Mouse (Mus musculus): ENCODE results near the gene Ucp3.
A peak's percentile ranks its signal among the peaks of the same experiment; 100 is the strongest.

Ucp3 gene

DNA sequence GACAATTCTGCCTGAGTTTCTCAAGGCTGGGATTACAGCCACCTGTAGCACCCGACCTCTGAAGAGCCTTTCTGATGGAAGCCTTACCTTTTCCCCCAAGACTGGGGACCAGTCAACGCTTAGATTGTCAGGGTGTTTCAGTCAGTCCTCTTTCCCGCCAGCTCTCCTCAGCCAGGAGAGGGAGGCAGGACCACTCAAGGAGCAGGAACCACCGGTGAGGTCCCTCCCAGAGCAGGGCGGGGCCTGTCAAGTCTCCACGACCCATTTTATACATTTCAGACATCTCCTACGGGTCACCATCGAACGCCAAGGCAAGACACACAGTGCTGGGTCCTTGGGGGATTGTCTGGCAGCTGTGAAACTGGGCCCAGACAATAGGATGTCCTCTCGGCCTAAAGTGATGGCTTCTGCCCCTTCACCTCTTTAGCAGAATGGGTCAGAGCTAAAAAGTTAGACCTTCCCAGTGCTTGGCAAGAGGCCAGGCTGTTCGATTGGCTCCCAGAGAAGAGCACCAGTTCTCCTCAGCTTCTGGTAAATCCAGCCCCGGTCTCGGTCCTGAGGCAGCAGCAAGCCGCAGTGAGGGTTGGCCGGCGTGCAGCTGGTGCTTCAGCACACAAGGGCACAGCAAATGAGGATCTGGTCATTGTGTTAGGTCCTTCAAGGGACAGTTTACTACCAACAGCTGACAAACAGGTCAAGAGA is 27.6 kb downstream of the Ucp3 start:
- DNase-seq (ENCODE audit: low read depth, low spot score), result no peak

DNA sequence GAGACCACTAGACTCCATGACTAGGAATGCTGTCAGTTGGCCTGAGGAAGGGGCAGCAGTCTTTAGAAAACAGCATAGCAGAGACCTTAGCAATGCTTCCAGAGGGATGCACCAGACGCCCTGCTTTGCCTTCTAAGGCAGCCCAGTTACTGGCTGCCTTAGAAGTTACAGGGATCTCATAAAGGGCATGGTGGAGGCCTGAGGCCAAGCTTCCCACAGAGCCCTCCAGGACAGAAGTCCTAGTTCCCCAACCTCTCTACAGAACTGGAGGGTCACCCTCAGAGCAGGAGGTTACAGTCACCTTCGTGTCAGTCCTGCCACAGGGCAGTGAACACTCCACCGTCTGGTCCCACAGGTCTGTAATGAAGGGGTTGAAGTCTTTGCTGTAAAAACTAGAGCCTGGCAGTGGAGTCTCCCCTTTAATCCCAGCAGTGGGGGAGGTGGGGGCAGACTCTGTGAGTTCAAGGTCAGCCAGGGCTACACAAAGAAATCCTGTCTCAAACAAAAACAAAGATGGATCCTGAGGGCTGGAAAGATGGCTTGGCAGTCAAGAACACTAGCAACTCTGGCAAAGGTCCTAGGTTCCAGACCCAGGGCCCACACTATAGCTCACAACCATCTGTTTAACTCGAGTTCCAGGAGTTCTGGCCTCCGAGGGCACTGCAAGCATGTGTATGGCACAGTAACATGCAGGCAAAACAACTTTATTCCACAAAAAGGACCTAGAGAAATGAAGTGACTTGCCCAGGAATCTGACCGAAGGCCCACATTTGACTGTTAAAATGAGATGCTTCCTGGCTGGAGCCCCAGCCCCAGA is 28.4 kb downstream of the Ucp3 start:
- no peak for DNase-seq (ENCODE audit: low read depth, low spot score)

DNA sequence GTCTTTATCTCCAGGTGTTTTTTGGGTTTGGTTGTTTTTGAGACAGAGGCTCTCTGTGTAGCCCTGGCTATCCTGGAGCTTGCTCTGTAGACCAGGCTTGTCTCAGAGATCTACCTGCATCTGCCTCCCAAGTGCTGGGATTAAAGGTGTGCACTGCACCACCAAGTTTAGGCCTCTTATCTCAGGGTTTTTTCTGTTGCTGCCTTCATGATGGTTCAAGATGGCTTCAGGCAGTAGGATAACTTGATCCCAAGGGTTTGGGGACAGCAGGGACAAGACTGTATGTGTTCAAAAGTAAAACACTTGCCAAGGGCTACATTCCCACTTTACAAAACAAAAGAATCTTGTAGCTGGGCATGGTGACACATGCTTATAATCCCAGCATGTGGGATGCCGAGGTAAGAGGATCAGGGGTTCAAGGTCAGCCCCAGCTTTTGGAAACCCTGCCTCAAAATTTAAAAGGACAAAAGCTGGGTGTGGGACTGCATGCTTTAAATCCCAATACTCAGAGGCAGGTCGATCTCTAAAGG is 29.1 kb downstream of the Ucp3 start:
- no peak for DNase-seq (ENCODE audit: low read depth, low spot score)

DNA sequence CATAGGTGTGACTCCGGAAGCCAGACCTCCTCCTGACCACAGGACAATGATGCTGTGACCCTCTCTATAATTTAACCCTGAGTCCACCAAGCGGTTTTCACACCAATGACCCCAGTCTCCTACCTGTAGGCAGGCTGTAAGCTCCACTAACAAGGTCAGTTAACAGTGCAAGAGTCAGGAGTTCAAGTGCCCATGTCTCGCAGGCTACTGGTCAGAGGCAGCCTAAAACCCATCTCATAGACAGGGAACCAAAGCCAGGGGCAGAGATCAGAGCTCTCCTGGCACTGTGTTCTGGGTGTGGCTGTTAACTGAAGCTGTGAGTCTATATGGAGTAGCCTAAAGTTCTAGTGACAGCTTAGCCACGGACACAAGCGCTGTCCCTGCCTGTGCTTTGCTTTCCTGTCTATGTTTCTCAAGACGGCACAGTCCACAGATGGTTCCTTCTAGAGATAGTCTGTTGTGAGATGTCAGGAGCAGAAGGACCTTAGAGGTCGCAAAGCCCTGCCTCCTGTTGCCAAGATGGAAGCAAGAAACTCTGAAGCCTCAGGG is 29.7 kb downstream of the Ucp3 start:
- DNase-seq (ENCODE audit: low read depth, low spot score), result no peak

DNA sequence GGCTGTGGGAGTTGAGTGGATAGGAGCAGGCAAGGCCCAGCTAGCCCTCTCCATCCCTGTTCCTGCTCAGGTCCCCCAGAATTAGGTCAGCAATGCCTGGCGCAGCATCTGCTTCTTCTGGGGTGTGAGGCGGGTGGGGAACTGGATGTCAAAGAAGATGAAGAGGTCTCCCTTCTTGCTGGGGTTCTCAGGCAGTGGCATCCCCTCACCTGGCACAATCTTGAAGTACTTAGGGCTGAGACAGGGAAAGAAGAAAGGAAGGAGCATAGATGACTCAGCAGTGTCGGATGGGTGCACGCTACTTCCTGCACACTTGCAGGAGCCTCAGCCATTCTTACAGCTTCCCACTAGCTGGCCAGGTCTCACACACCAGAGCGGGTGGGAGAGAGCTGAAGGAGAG is 30.3 kb downstream of the Ucp3 start:
- DNase-seq (ENCODE audit: low read depth, low spot score), result no peak

DNA sequence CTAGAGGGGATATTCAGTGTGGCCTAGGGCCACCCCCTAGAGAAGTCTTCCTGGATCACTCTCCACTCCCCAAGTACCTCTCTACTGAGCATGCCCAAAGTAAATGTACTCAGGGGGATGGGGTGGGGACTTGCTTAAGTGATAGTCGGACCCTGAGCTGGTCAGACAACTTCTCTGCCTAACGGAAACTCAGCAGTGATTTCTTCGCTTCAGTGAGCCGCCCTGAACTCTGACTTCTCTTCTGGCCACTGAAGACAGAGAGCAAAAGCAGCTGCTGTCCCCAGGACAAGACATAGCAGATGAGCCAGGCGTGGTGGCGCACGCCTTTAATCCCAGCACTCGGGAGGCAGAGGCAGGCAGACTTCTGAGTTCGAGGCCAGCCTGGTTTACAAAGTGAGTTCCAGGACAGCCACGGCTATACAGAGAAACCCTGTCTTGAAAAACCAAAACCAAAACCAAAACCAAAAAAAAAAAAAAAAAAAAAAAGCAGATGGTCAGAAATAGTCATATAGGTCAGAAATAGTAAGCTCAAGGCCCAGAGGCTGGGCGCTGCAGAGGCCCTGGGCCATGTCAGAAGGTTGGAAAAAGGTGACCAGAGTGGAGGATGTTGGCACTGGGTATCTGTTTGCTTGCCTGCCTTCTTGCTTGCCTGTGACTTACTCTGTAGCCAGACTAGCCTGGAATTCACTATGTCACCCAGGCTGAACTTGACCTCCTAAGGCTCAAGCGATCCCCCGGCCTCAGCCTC is 32.1 kb downstream of the Ucp3 start:
- DNase-seq (ENCODE audit: low read depth, low spot score), result no peak

DNA sequence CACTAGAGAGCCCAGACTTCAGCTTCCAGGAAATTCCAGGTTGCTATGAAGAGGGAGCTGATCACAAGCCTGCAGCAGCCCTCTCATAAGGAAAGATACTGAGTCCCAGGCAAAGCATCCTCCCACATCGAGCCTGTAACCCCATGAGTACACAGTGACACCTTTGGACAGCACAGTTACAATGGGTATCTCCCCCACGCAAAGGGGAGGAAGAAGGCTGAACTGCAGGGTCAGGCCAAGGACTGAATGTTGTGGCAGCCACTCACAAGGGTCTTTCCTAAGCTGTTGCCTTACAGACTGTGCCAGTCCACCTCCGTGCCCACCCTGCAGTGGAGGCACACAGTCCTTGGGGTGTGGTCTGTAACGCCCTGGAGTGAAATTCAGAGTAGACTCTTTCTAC is 33.7 kb downstream of the Ucp3 start:
- no peak for DNase-seq (ENCODE audit: low read depth, low spot score)

DNA sequence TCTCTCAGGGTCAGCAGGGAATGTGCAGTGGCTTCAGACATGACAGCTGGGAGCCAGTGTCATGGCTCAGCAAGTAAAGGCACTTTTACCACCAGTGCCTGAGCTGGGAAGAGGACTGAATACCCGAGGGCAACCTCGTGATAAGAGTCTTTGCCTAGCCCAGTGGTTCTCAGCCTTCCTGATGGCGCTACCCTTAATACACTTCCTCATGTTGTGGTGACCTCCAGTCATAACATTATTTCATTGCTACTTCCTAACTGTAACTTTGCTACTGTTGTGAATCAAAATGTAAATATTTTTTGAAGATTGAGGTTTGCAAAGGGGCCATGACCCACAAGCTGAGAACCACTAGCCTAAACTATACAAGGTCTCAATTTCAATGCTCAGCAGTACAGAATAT is 35.9 kb downstream of the Ucp3 start:
- DNase-seq (ENCODE audit: low read depth, low spot score), result no peak

DNA sequence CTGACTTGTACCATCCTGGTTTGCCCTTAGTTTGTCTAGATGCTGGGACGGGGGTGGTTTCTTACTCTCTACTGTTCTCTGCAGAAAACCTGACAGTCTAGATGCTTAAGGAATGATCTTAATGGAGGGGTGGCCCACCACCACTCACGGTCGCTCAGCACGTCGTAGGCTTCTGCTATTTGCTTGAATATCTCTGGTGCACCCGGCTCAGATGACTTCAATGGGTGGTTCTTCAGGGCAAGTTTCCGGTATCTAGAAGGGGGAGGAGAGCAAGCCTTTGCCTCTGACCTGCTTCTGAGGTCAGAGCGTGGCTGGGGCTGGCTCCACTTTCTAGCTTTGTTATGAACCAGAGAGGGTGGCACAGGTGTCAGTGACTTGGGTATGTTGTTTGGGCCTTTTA is 38.8 kb downstream of the Ucp3 start:
- DNase-seq (ENCODE audit: low read depth, low spot score), result no peak

DNA sequence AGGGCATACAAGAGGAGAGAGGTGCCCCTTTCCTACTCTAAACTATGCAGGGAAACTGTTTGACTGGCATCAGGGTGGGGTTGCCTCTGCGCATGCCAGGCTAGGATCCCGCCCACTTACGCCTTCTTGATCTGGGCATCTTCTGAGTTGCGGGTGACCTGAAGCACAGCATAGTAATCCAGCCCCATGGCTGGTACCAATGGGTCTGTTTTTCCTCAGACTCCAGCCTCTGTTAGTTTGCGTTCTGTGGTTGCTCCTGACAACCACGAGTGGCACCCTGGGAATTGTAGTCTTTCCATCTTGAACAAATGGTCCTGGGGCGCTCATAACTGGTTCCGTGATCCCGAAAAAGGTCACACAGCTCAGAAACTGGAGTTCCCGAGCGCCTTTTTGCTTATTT is 41.8 kb downstream of the Ucp3 start, which contains the start of gene Dnajb13:
TSS of gene Dnajb13 (minus strand) at position 388 of the 400 bp plus-strand sequence.
- no peak for DNase-seq (ENCODE audit: low read depth, low spot score)

DNA sequence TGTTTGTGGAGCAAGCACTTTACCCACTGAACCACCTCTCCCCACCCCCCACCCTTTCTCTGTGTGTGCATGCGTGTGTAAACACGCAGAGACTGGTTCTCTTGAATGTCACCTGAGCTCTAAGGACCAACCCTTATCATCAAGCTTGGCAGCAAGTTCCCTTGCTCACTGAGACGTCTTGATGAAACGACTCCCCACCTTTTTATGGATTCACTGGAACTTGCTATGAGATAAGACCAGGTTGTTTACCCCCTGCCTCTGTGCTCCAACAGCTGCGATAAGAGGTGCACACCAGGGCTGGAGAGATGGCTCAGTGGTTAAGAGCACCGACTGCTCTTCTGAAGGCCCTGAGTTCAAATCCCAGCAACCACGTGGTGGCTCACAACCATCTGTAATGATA is 47.4 kb downstream of the Ucp3 start:
- no peak for DNase-seq (ENCODE audit: low read depth, low spot score)

DNA sequence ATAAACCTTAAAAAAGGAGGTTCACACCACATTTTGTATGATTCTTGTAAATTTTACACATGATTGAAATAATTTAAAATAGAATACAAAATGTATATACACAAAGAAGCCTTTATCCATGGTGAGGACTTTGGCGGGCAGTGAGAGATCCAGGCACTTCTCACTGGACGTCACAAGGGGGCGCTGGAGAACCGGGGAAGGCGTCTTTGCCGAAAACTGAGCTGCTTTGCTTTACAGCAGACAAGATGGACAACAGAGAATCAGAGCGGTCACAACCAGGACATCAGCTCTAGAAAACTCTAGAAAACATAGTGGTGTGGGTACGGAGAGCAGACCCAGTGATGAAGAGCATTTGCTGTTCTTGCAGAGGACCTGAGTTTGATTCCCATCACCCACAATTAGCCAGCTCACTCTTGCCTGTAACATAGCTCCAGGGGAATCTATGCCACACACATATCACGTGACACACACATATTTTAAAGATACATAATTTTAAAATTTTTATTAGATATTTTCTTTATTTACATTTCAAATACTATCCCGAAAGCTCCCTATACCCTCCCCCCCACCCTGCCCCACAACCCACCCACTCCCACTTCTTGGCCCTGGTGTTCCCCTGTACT is 48.0 kb downstream of the Ucp3 start:
- peak; percentile 75 for DNase-seq (ENCODE audit: low read depth, low spot score)

DNA sequence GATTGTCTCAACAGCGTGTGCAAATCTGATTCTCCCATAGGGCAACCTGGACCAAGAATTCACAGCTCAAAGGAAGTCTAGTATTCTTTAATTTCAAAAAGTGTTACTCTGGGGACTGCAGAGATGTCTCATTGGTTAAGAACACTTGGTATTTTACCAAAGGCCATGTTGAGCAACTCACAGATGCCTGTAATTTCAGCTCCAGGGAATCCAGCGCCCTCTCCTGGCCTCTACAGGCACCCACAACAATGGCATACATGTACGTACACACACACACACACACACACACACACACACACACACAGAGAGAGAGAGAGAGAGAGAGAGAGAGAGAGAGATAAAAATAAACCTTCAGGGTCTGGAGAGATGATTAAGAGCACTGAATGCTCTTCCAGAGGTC is 49.4 kb downstream of the Ucp3 start:
- DNase-seq (ENCODE audit: low read depth, low spot score), result no peak

DNA sequence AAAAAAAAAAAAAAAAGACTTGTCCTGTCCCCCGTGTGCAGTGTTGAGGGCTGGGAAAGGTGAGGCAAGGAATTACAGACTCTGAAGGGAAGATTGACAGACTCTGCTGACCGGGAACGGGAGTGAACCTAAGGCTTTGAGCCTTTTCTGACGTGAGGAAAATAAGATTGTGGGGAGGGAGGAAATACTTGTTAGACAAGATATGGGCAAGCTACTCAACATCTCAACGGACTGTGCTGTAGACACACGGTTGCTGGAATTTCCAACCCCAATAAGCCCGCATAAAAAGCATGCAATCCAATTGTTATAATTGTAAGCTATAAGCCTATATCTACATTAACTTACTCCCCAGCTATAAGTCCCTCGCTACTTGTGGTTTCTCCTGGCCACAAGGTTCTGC is 51.9 kb downstream of the Ucp3 start:
- DNase-seq (ENCODE audit: low read depth, low spot score), result no peak

DNA sequence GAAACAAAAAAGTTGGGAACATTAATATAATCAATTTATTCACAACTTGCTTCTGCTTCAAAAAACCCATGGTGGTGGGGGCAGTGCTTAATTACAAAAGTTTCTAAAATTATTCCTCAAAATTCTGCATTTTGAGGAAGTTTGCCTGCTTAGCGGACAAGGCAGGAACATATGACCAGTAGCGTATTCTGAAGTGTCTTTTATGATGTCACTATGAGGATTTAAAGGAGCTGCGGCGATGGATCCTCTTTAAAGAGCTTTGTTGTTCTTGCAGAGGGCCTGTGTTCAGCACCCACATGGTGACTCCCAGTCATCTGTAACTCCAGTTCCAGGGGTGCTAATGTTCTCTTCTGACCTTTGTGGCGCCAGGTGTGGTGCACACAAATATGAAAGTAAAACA is 58.0 kb downstream of the Ucp3 start:
- no peak for DNase-seq (ENCODE audit: low read depth, low spot score)

DNA sequence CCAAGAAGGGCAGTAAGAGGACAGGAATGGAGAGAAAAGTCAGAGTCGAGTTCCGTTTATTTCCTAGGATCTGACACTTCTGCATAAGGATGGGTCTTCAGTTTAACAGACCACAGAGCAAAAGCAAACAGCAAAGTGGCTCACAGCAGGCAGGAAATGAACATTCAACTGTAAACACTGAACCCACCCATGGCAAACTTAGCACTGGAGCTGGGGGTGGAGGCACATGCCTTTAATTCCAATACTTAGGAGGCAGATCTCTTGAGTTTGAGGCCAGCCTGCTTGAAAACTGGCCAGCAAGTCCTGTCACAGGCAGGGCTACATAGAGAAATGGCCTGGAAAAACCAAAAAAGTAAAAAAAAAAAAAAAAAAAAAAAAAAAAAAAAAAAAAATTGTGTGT is 60.7 kb downstream of the Ucp3 start:
- no peak for DNase-seq (ENCODE audit: low read depth, low spot score)

DNA sequence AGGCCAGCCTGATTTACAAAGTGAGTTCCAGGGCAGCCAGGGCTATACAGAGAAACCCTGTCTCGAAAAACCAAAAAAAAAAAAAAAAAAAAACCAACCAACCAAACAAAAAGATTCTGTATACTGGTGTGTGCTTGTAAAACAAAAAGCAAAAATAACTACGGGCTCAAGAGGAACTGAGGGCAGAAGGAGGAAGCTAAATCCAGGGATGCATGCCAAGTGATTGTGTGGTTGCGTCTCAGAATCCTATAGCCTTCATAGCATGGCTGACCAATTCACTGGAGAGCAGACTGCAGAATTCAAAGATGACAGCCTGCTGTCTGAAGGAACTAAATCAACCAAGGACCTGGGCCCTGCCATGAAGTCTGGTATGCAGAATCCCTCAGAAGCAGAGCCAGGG is 61.4 kb downstream of the Ucp3 start:
- DNase-seq (ENCODE audit: low read depth, low spot score), result no peak

DNA sequence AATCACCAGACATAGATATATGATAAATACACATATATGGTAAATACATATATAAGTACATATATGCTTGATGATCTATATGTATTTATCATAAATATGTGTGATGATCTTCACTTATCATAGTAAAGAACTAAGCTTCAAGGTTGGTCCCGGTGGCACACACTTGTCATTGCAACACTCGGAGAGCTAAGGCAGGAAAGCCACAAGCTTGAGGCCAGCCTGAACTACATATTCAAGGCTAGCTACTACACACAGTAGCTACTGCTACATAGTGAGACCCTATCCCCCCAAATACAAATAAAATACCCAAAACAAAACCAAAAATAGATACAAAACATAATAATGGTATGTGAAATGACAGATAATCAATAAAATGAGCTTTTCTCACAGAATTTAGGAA is 63.0 kb downstream of the Ucp3 start:
- no peak for DNase-seq (ENCODE audit: low read depth, low spot score)
